Mouse (Mus musculus): ENCODE measurements around the gene Nrtn. TPM values are rescaled to one million over a fixed set of nuclear protein-coding genes. Genes with fewer than 3 reads are reported as not detected.

The Nrtn gene
- total and polyA plus RNA-seq, 3 experiments: 0.25 TPM; not detected in 2

- in situ Hi-C loops (cut with MboI; ENCODE audit: low pct_ligation_motif_present, low pct_unique_long_range_greater_than_20kb, low sequenced_read_pairs) (no loop called here), dilution Hi-C loops (cut with MboI; ENCODE audit: extremely low pct_ligation_motif_present, extremely low pct_unique_long_range_greater_than_20kb, low sequenced_read_pairs) (no loop called here)
- Histone ChIP-seq H3K4me2 (ENCODE audit: insufficient read depth, low read depth, poor library complexity, severe bottlenecking) (no peak overlapping the region), H3K79me2 (replicated peaks; ENCODE audit: control insufficient read depth, extremely low read depth, insufficient read depth, poor library complexity, severe bottlenecking) (no peaks in the 10 kb centered on the region), H3K27ac (ENCODE audit: insufficient read depth, low read depth) (no peak overlapping the region), H3K27me3 (replicated peaks) (peaks cover 77% of the 10 kb centered on the region), H3K4me1 (ENCODE audit: control insufficient read depth in 1 of 2, insufficient read depth in 2 of 2) (0 out of 4 replicates have a peak, but pooled peaks cover 0 to 2% of the 10 kb centered on the region in 2 experiments), H3K9me3 (replicated peaks; ENCODE audit: low read length) (peaks cover 4% of the 10 kb centered on the region), H3K36me3 (replicated peaks in 1 of 2; ENCODE audit: control insufficient read depth in 1 of 2, insufficient read depth in 1 of 2, low read length in 1 of 2) (no peaks in the 10 kb centered on the region), H3K9ac (ENCODE audit: insufficient read depth, low read depth) (no peak overlapping the region), H3K4me3 (replicated peaks in 1 of 3; ENCODE audit: low read depth in 2 of 3, low read length in 2 of 3, poor library complexity in 1 of 3) (no peak overlapping the region)
- no peak for TF ChIP-seq TBP (conservative IDR thresholded peaks at IDR 0.05; ENCODE audit: low read depth, low read length)
- no peak for TF ChIP-seq ZNF384 (IDR thresholded peaks at IDR 0.05; ENCODE audit: low read depth, low read length)
- DNase-seq (ENCODE audit: extremely low read depth): no peak
Measured at GRCm38 (mm10) chr17:56740788-56741160, 16.6 kb downstream of the Nrtn start.

DNA sequence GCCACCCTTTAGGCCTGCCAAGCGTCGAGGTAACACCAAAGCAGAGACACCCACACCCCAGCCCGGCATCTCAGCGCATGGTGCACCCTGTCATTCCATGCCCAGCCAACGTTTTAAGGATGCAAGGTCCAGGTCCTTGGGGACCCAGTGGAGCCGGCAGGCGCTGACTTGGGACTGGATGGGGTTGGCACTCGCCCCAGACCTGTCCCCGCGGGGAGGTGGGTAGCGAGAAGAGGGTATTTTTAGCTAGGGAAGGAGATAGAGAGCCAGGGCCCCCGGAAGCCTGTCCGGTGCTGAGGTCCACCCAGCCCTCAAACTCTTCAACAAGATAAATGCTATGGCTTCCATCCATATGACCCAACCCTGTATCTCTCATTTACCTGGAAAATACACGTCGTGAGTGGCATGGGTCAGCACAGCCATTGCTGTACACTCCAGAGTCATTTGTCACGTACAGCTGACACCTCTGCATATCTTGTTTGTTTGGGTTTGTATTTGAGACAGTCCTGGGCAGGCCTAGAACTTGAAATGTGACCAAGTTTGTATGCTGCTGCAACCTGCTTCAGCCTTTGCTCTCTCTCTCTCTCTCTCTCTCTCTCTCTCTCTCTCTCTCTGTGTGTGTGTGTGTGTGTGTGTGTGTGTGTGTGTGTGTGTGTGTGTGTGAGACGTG is 17.1 kb downstream of the Nrtn start:
- Histone ChIP-seq H3K4me1 (ENCODE audit: control insufficient read depth in 1 of 2, insufficient read depth in 2 of 2) (0 out of 4 replicates have a peak, but pooled peaks cover 0 to 2% of the 10 kb centered on the region in 2 experiments), H3K36me3 (replicated peaks in 1 of 2; ENCODE audit: control insufficient read depth in 1 of 2, insufficient read depth in 1 of 2, low read length in 1 of 2) (no peaks in the 10 kb centered on the region), H3K4me3 (replicated peaks in 1 of 3; ENCODE audit: low read depth in 2 of 3, low read length in 2 of 3, poor library complexity in 1 of 3) (no peak overlapping the region), H3K27ac (ENCODE audit: insufficient read depth, low read depth) (no peak overlapping the region), H3K27me3 (replicated peaks) (peaks cover 79% of the 10 kb centered on the region), H3K9ac (ENCODE audit: insufficient read depth, low read depth) (no peak overlapping the region), H3K79me2 (replicated peaks; ENCODE audit: control insufficient read depth, extremely low read depth, insufficient read depth, poor library complexity, severe bottlenecking) (no peaks in the 10 kb centered on the region), H3K4me2 (ENCODE audit: insufficient read depth, low read depth, poor library complexity, severe bottlenecking) (no peak overlapping the region), H3K9me3 (replicated peaks; ENCODE audit: low read length) (peaks cover 4% of the 10 kb centered on the region)
- no peak for TF ChIP-seq ELF1 (IDR thresholded peaks at IDR 0.05; ENCODE audit: low read depth, low read length)
- no peak for TF ChIP-seq MAX (IDR thresholded peaks at IDR 0.05; ENCODE audit: low read length)
- no peak for TF ChIP-seq NRF1 (IDR thresholded peaks at IDR 0.05; ENCODE audit: low read depth, low read length)
- TF ChIP-seq MXI1 (IDR thresholded peaks at IDR 0.05; ENCODE audit: low read depth, low read length): no peak
- no peak for TF ChIP-seq PAX5 (IDR thresholded peaks at IDR 0.05; ENCODE audit: low read length)
- TF ChIP-seq UBTF (IDR thresholded peaks at IDR 0.05; ENCODE audit: low read depth, low read length): no peak
- TF ChIP-seq NELFE (IDR thresholded peaks at IDR 0.05; ENCODE audit: low read depth, low read length): no peak
- no peak for TF ChIP-seq ETS1 (conservative IDR thresholded peaks at IDR 0.05; ENCODE audit: low read depth, low read length)
- no peak for TF ChIP-seq ZMIZ1 (IDR thresholded peaks at IDR 0.05; ENCODE audit: low read depth, low read length)
- no peak for TF ChIP-seq EP300 (IDR thresholded peaks at IDR 0.05; ENCODE audit: low read length)
- TF ChIP-seq ZC3H11A (IDR thresholded peaks at IDR 0.05; ENCODE audit: low read depth, low read length): no peak
- TF ChIP-seq TBP (conservative IDR thresholded peaks at IDR 0.05; ENCODE audit: low read depth, low read length): no peak
- TF ChIP-seq USF1 (IDR thresholded peaks at IDR 0.05; ENCODE audit: low read depth, low read length): no peak
- no peak for TF ChIP-seq ZKSCAN1 (IDR thresholded peaks at IDR 0.05; ENCODE audit: borderline replicate concordance, low read depth, low read length)
- no peak for TF ChIP-seq SIN3A (IDR thresholded peaks at IDR 0.05; ENCODE audit: low read length)
- no peak for TF ChIP-seq MEF2A (IDR thresholded peaks at IDR 0.05; ENCODE audit: borderline replicate concordance, low read depth, low read length)
- dilution Hi-C loops (cut with MboI; ENCODE audit: extremely low pct_ligation_motif_present, extremely low pct_unique_long_range_greater_than_20kb, low sequenced_read_pairs): no loop called here
- in situ Hi-C loops (cut with MboI; ENCODE audit: low pct_ligation_motif_present, low pct_unique_long_range_greater_than_20kb, low sequenced_read_pairs): no loop called here
- no peak for DNase-seq (ENCODE audit: extremely low read depth)
